Mouse (Mus musculus) embryonic fibroblast, embryonic 13.5 days (primary cell): ENCODE measurements around the gene Gcsh.

Experiments
- CTCF ChIP-seq: IDR thresholded peaks from 2 replicates; pipeline ENCODE4 v1.5.1; 2011; ENCODE audit warnings: mild to moderate bottlenecking, control low read depth, low read length, moderate library complexity, borderline replicate concordance; ENCODE audit not compliant: insufficient read depth
- POLR2A ChIP-seq: IDR thresholded peaks from 2 replicates; pipeline ENCODE4 v1.6.1; 2011; ENCODE audit warnings: low read depth, mild to moderate bottlenecking, control low read depth, low read length, moderate library complexity

GRCm38 (mm10) chr8:117027601-117028000 is 34.3 kb upstream of the Gcsh start:
- no peak for TF ChIP-seq CTCF
- TF ChIP-seq POLR2A, result no peak
